In genomic region chr8:103315742-103316141, GRCm38 (mm10) we compare ENCODE assay signal across 27 mouse cellular contexts.
DNase-seq lines count a peak whose midpoint lies in the region; ATAC-seq and TF ChIP-seq lines count a peak whose summit lies in the region.
"Had no signal": no experiment of that assay in that cellular context is flagged by ENCODE, and none has a peak within 500 bp of the region (broad histone marks: within the 10 kb centered on the region; RNA-seq: fewer than 3 reads in every experiment).

No protein-coding gene starts in this region.

- no peak for TF ChIP-seq POLR2A in embryonic fibroblast, embryonic 13.5 days (IDR thresholded peaks at IDR 0.05; ENCODE audit: low read depth, low read length)

- H3K27me3 ChIP-seq in midbrain, embryonic 11.5 days (ENCODE audit: control insufficient read depth, insufficient read depth, low read length) = no peaks in the 10 kb centered on the region
- H3K27me3 ChIP-seq in midbrain, embryonic 16.5 days (ENCODE audit: control insufficient read depth, insufficient read depth, low read depth, low read length) = no peaks in the 10 kb centered on the region; the same call in 1 of the 2 replicates
- H3K27me3 ChIP-seq: embryonic facial prominence, embryonic 13.5 days; heart, embryonic 13.5 days; limb, embryonic 13.5 days; liver, embryonic 12.5 days; neural tube, embryonic 12.5 days had no signal

- H3K4me1 ChIP-seq in midbrain, embryonic 11.5 days (ENCODE audit: control insufficient read depth, insufficient read depth, low read length) = peaks cover 6% of the 10 kb centered on the region
- H3K4me1 ChIP-seq in midbrain, embryonic 16.5 days (ENCODE audit: control insufficient read depth, insufficient read depth, low read length) = peaks cover 3% of the 10 kb centered on the region; the same call in 1 of the 2 replicates
- peaks cover 13% of the 10 kb centered on the region for H3K4me1 ChIP-seq in embryonic fibroblast, embryonic 13.5 days (ENCODE audit: control insufficient read depth, insufficient read depth, low read length)
- H3K4me1 ChIP-seq: forebrain, embryonic 15.5 days; heart, embryonic 13.5 days; liver, embryonic 12.5 days had no signal

- WGBS in midbrain, embryonic 11.5 days = 68% methylated on average over 1 of the region's 1 CpGs
- WGBS in midbrain, embryonic 16.5 days = 92% methylated on average over 1 of the region's 1 CpGs

- no peak overlapping the region for H3K27ac ChIP-seq in midbrain, embryonic 11.5 days (ENCODE audit: low read depth, low read length)
- no peak overlapping the region for H3K27ac ChIP-seq in midbrain, embryonic 16.5 days (ENCODE audit: low read length)
- H3K27ac ChIP-seq in embryonic fibroblast, embryonic 13.5 days (ENCODE audit: insufficient read depth, low read length) = peak overlapping the region; percentile 82
- H3K27ac ChIP-seq: embryonic facial prominence, embryonic 13.5 days; forebrain, embryonic 15.5 days; heart, embryonic 13.5 days; hindbrain, embryonic 15.5 days; limb, embryonic 13.5 days; liver, embryonic 12.5 days; midbrain, embryonic 12.5 days; neural tube, embryonic 12.5 days had no signal

- ATAC-seq in midbrain, embryonic 11.5 days (ENCODE audit: low FRiP score) = no peak
- ATAC-seq in midbrain, embryonic 16.5 days = no peak
- ATAC-seq: CD4-positive, CD25-positive, alpha-beta regulatory T cell, adult 4 months; forebrain, embryonic 15.5 days; intestine, embryonic 16.5 days; liver, embryonic 12.5 days had no signal

- no peak overlapping the region for H3K4me2 ChIP-seq in midbrain, embryonic 11.5 days
- no peak overlapping the region for H3K4me2 ChIP-seq in midbrain, embryonic 16.5 days (ENCODE audit: low read length)
- H3K4me2 ChIP-seq: embryonic facial prominence, embryonic 13.5 days; forebrain, embryonic 15.5 days; heart, embryonic 13.5 days; hindbrain, embryonic 15.5 days; limb, embryonic 13.5 days; liver, embryonic 12.5 days; midbrain, embryonic 12.5 days; neural tube, embryonic 12.5 days had no signal

- H3K4me3 ChIP-seq in midbrain, embryonic 11.5 days (ENCODE audit: low read depth, low read length) = no peak overlapping the region
- H3K4me3 ChIP-seq in midbrain, embryonic 16.5 days (ENCODE audit: low read depth, low read length) = no peak overlapping the region
- H3K4me3 ChIP-seq in embryonic fibroblast, embryonic 13.5 days (ENCODE audit: insufficient read depth, low read length) = no peak overlapping the region
- H3K4me3 ChIP-seq: embryonic facial prominence, embryonic 13.5 days; forebrain, embryonic 15.5 days; heart, embryonic 13.5 days; hindbrain, embryonic 15.5 days; limb, embryonic 13.5 days; liver, embryonic 12.5 days; midbrain, embryonic 12.5 days; neural tube, embryonic 12.5 days had no signal

- intact Hi-C loops in heart, postnatal 10 days (cut with DNase I) = no loop called here

- DNase-seq in heart, adult 11 months = peak; percentile 25
- no peak for DNase-seq in heart, postnatal 10 days
- peak; percentile 78 for DNase-seq in midbrain, embryonic 11.5 days (ENCODE audit: low spot score, missing footprints)
- DNase-seq in spleen, postnatal 14 days (ENCODE audit: low spot score in 2 of 2) = no peak
- no peak for DNase-seq in thymus, postnatal 4 days
- no peak for DNase-seq in heart, adult 8-10 months (ENCODE audit: low spot score)
- DNase-seq: adrenal gland, postnatal 36 days; cerebellum, adult 9-10 months; heart, adult 18-20 months; kidney, adult 9 months; kidney, postnatal 14 days; lung, adult 2 months; lung, postnatal 4 days; thymus, adult 18-20 months; thymus, postnatal 36 days had no signal

- TF ChIP-seq CTCF in embryonic fibroblast, embryonic 13.5 days (IDR thresholded peaks at IDR 0.05; ENCODE audit: borderline replicate concordance, insufficient read depth, low read length) = no peak

- no peaks in the 10 kb centered on the region for H3K9me3 ChIP-seq in midbrain, embryonic 11.5 days (ENCODE audit: control insufficient read depth, low read length)
- no peaks in the 10 kb centered on the region for H3K9me3 ChIP-seq in midbrain, embryonic 16.5 days (replicated peaks; ENCODE audit: control insufficient read depth, low read length, poor library complexity, severe bottlenecking)
- H3K9me3 ChIP-seq: embryonic facial prominence, embryonic 13.5 days; forebrain, embryonic 15.5 days; heart, embryonic 13.5 days; hindbrain, embryonic 15.5 days; limb, embryonic 13.5 days; liver, embryonic 12.5 days; midbrain, embryonic 12.5 days; neural tube, embryonic 12.5 days had no signal

- H3K36me3 ChIP-seq in midbrain, embryonic 11.5 days (ENCODE audit: control insufficient read depth, insufficient read depth, low read length) = no peaks in the 10 kb centered on the region
- no peaks in the 10 kb centered on the region for H3K36me3 ChIP-seq in midbrain, embryonic 16.5 days (ENCODE audit: control insufficient read depth, insufficient read depth, low read length)
- H3K36me3 ChIP-seq: embryonic facial prominence, embryonic 13.5 days; forebrain, embryonic 15.5 days; heart, embryonic 13.5 days; hindbrain, embryonic 15.5 days; limb, embryonic 13.5 days; liver, embryonic 12.5 days; midbrain, embryonic 12.5 days; neural tube, embryonic 12.5 days had no signal

- H3K9ac ChIP-seq in midbrain, embryonic 11.5 days (ENCODE audit: low read length) = no peak overlapping the region
- H3K9ac ChIP-seq in midbrain, embryonic 16.5 days (ENCODE audit: low read depth, low read length) = no peak overlapping the region
- H3K9ac ChIP-seq: embryonic facial prominence, embryonic 13.5 days; forebrain, embryonic 15.5 days; heart, embryonic 13.5 days; hindbrain, embryonic 15.5 days; limb, embryonic 13.5 days; liver, embryonic 12.5 days; midbrain, embryonic 12.5 days; neural tube, embryonic 12.5 days had no signal

Comparison
In these comparisons a context has a peak if more than half of its experiments do, and no peak if none do; other contexts are left out.
1. DNase-seq: peak in heart, adult 11 months (single experiment) and midbrain, embryonic 11.5 days (single experiment); none in heart, postnatal 10 days (0 of 2), spleen, postnatal 14 days (0 of 2), thymus, postnatal 4 days (single experiment) and heart, adult 8-10 months (single experiment).